10 mouse cellular contexts compared by ENCODE assay signal in genomic region chr13:42258422-42258821, GRCm38 (mm10). TPM values are rescaled to one million over a fixed set of nuclear protein-coding genes. Genes with fewer than 3 reads are reported as not detected.
DNase-seq lines count a peak whose midpoint lies in the region; ATAC-seq and TF ChIP-seq lines count a peak whose summit lies in the region.
"Had no signal": no experiment of that assay in that cellular context is flagged by ENCODE, and none has a peak within 500 bp of the region (broad histone marks: within the 10 kb centered on the region; RNA-seq: fewer than 3 reads in every experiment).

No protein-coding gene starts in this region.

- 0 out of 2 replicates have a peak, but pooled peaks have one; percentile 23 for ATAC-seq in lung, embryonic 16.5 days (ENCODE audit: low read depth)
- ATAC-seq in midbrain, embryonic 16.5 days, result no peak
- ATAC-seq: inflammation-experienced regulatory T-cells, adult 6 months had no signal

- no peaks in the 10 kb centered on the region for H3K36me3 ChIP-seq in lung, embryonic 16.5 days (ENCODE audit: control insufficient read depth, insufficient read depth, low read length)
- H3K36me3 ChIP-seq in heart, adult 2 months (ENCODE audit: control insufficient read depth, insufficient read depth, low read length), result 0 out of 2 replicates have a peak, but pooled peaks cover 3% of the 10 kb centered on the region
- no peaks in the 10 kb centered on the region for H3K36me3 ChIP-seq in hindbrain, embryonic 10.5 days
- H3K36me3 ChIP-seq in midbrain, embryonic 16.5 days (ENCODE audit: control insufficient read depth, insufficient read depth, low read length), result no peaks in the 10 kb centered on the region
- H3K36me3 ChIP-seq in forebrain, embryonic 10.5 days (replicated peaks), result no peaks in the 10 kb centered on the region
- H3K36me3 ChIP-seq: neural tube, embryonic 12.5 days had no signal

- intact Hi-C loops in heart, adult 2 months (cut with DNase I), result loop anchor here (2.0 kb wide), 1 partner anchor 42 kb away; the partner anchor contains the start of gene Edn1

- H3K79me2 ChIP-seq in heart, adult 2 months (replicated peaks; ENCODE audit: control insufficient read depth, insufficient read depth, low read length), result no peaks in the 10 kb centered on the region

- H3K27me3 ChIP-seq in lung, embryonic 16.5 days (ENCODE audit: control insufficient read depth, insufficient read depth, low read depth, low read length), result no peaks in the 10 kb centered on the region
- no peaks in the 10 kb centered on the region for H3K27me3 ChIP-seq in heart, adult 2 months (ENCODE audit: control insufficient read depth, insufficient read depth, low read length)
- no peaks in the 10 kb centered on the region for H3K27me3 ChIP-seq in hindbrain, embryonic 10.5 days (ENCODE audit: insufficient read depth, poor library complexity, severe bottlenecking)
- no peaks in the 10 kb centered on the region for H3K27me3 ChIP-seq in midbrain, embryonic 16.5 days (ENCODE audit: control insufficient read depth, insufficient read depth, low read depth, low read length)
- no peaks in the 10 kb centered on the region for H3K27me3 ChIP-seq in forebrain, embryonic 10.5 days (ENCODE audit: poor library complexity, severe bottlenecking)
- H3K27me3 ChIP-seq: neural tube, embryonic 12.5 days had no signal

- H3K9ac ChIP-seq in lung, embryonic 16.5 days (ENCODE audit: low read length), result no peak overlapping the region
- H3K9ac ChIP-seq in heart, adult 2 months (ENCODE audit: low read depth, low read length), result no peak overlapping the region
- H3K9ac ChIP-seq in midbrain, embryonic 16.5 days (ENCODE audit: low read depth, low read length), result no peak overlapping the region
- H3K9ac ChIP-seq: neural tube, embryonic 12.5 days had no signal

- no peak for DNase-seq in lung, postnatal 14 days
- DNase-seq in heart, adult 2 months, result peak; percentile 44 to 70
- peak; percentile 57 for DNase-seq in heart, postnatal 4 days
- no peak for DNase-seq in hindbrain, embryonic 10.5 days (ENCODE audit: low spot score)
- no peak for DNase-seq in forebrain, embryonic 10.5 days (ENCODE audit: extremely low spot score, low spot score)
- DNase-seq: layer of hippocampus, postnatal 36 days had no signal

- no peaks in the 10 kb centered on the region for H3K4me1 ChIP-seq in lung, embryonic 16.5 days (replicated peaks; ENCODE audit: control insufficient read depth, insufficient read depth, low read length)
- H3K4me1 ChIP-seq in heart, adult 2 months (ENCODE audit: control insufficient read depth, insufficient read depth, low read length), result peaks cover 6% of the 10 kb centered on the region
- H3K4me1 ChIP-seq in hindbrain, embryonic 10.5 days (replicated peaks), result no peaks in the 10 kb centered on the region
- no peaks in the 10 kb centered on the region for H3K4me1 ChIP-seq in midbrain, embryonic 16.5 days (ENCODE audit: control insufficient read depth, insufficient read depth, low read length)
- H3K4me1 ChIP-seq in forebrain, embryonic 10.5 days, result no peaks in the 10 kb centered on the region
- H3K4me1 ChIP-seq: neural tube, embryonic 12.5 days had no signal

- no peak for TF ChIP-seq POLR2A in heart, adult 2 months (IDR thresholded peaks at IDR 0.05; ENCODE audit: insufficient read depth, low read depth, low read length)

- no peak overlapping the region for H3K4me2 ChIP-seq in lung, embryonic 16.5 days (ENCODE audit: low read depth, low read length)
- H3K4me2 ChIP-seq in midbrain, embryonic 16.5 days (ENCODE audit: low read length), result no peak overlapping the region
- H3K4me2 ChIP-seq: neural tube, embryonic 12.5 days had no signal

- no peak for TF ChIP-seq CTCF in heart, adult 2 months (IDR thresholded peaks at IDR 0.05)

- 64% methylated on average over 5 of the region's 5 CpGs for WGBS in lung, embryonic 16.5 days
- WGBS in heart, adult 2 months, result 7% methylated on average over 5 of the region's 5 CpGs
- WGBS in hindbrain, embryonic 10.5 days, result 87% methylated on average over 5 of the region's 5 CpGs
- WGBS in midbrain, embryonic 16.5 days, result 88% methylated on average over 5 of the region's 5 CpGs
- 91% methylated on average over 5 of the region's 5 CpGs for WGBS in forebrain, embryonic 10.5 days

- peak; percentile 43; the same call in 1 of the 2 replicates for TF ChIP-seq EP300 in heart, adult 2 months (IDR thresholded peaks at IDR 0.05; ENCODE audit: insufficient read depth, low read depth, low read length)

- H3K4me3 ChIP-seq in lung, embryonic 16.5 days (ENCODE audit: low read length), result no peak overlapping the region
- H3K4me3 ChIP-seq in heart, adult 2 months, result no peak overlapping the region
- no peak overlapping the region for H3K4me3 ChIP-seq in hindbrain, embryonic 10.5 days
- H3K4me3 ChIP-seq in midbrain, embryonic 16.5 days (ENCODE audit: low read depth, low read length), result no peak overlapping the region
- no peak overlapping the region for H3K4me3 ChIP-seq in forebrain, embryonic 10.5 days
- H3K4me3 ChIP-seq: neural tube, embryonic 12.5 days had no signal

- H3K9me3 ChIP-seq in lung, embryonic 16.5 days (ENCODE audit: control insufficient read depth, low read length), result peaks cover 5% of the 10 kb centered on the region; the same call in 1 of the 2 replicates
- H3K9me3 ChIP-seq in hindbrain, embryonic 10.5 days, result 0 out of 2 replicates have a peak, but pooled peaks cover 4% of the 10 kb centered on the region
- H3K9me3 ChIP-seq in midbrain, embryonic 16.5 days (replicated peaks; ENCODE audit: control insufficient read depth, low read length, poor library complexity, severe bottlenecking), result peaks cover 5% of the 10 kb centered on the region; the same call in 1 of the 2 replicates
- no peaks in the 10 kb centered on the region for H3K9me3 ChIP-seq in forebrain, embryonic 10.5 days

- no peak overlapping the region for H3K27ac ChIP-seq in lung, embryonic 16.5 days (ENCODE audit: low read length)
- H3K27ac ChIP-seq in heart, adult 2 months, result peak overlapping the region; percentile 83
- no peak overlapping the region for H3K27ac ChIP-seq in hindbrain, embryonic 10.5 days
- no peak overlapping the region for H3K27ac ChIP-seq in midbrain, embryonic 16.5 days (ENCODE audit: low read length)
- H3K27ac ChIP-seq in forebrain, embryonic 10.5 days, result no peak overlapping the region
- H3K27ac ChIP-seq: neural tube, embryonic 12.5 days had no signal

RNA-seq across cellular contexts. Expression of gene Edn1, which starts 42.9 kb away (rescaled TPM):
- polyA plus RNA-seq in lung, embryonic 16.5 days (2015; fragmentation: Nextera tagmentation; extraction: Ambion mirVana), result 7.7 and 9.2 TPM in 2 replicates
- 1 to 10 TPM; 3.0 to 3.2 TPM for total RNA-seq in heart, adult 2 months (2021)
- 2.2 and 4.4 TPM in 2 replicates for polyA plus RNA-seq in heart, adult 2 months (2012; rRNA removed)
- total RNA-seq in heart, postnatal 4 days (2021), result 10 to 100 TPM; 12.1 to 15.2 TPM
- polyA plus RNA-seq in hindbrain, embryonic 10.5 days (2016; fragmentation: Nextera tagmentation; extraction: Ambion mirVana), result 0.99 and 1.2 TPM in 2 replicates
- 1.9 and 2.9 TPM in 2 replicates for polyA plus RNA-seq in midbrain, embryonic 16.5 days (2015; fragmentation: Nextera tagmentation; extraction: Ambion mirVana)
- 0.90 and 0.94 TPM in 2 replicates for polyA plus RNA-seq in forebrain, embryonic 10.5 days (2016; fragmentation: Nextera tagmentation; extraction: Ambion mirVana)
- polyA plus RNA-seq: inflammation-experienced regulatory T-cells, adult 6 months had no signal

Comparison
In these comparisons a context has a peak if more than half of its experiments do, and no peak if none do; other contexts are left out.
1. DNase-seq: peak in heart, adult 2 months (2 of 2) and heart, postnatal 4 days (single experiment); none in lung, postnatal 14 days (single experiment), hindbrain, embryonic 10.5 days (single experiment) and forebrain, embryonic 10.5 days (single experiment).